Mouse (Mus musculus): ENCODE results near the gene Trpm7. TPM values are rescaled to one million over a fixed set of nuclear protein-coding genes. Genes with fewer than 3 reads are reported as not detected.

Trpm7 gene
- polyA plus RNA-seq, 1 experiment = 13.5 TPM

- no peak within 1 kb of the TSS for H3K4me3 ChIP-seq (ENCODE audit: insufficient read depth, low read depth, low read length)
- no peaks in the 10 kb centered on the region for H3K4me1 ChIP-seq (ENCODE audit: control insufficient read depth, insufficient read depth, low read length)
- H3K36me3 ChIP-seq (ENCODE audit: control insufficient read depth, insufficient read depth, low read length) = no peaks in the 10 kb centered on the region
- H3K27ac ChIP-seq (ENCODE audit: insufficient read depth, low read depth, low read length) = no peak within 1 kb of the TSS
- 68% methylated on average over 4 of the region's 4 CpGs for WGBS
- TF ChIP-seq CTCF (conservative IDR thresholded peaks at IDR 0.05; ENCODE audit: insufficient read depth, insufficient read length, low read depth, low read length) (no peak), POLR2A (IDR thresholded peaks at IDR 0.05; ENCODE audit: low read depth, low read length) (no peak)
- no peak for DNase-seq
- no peaks in the 10 kb centered on the region for H3K27me3 ChIP-seq (replicated peaks; ENCODE audit: control insufficient read depth, insufficient read depth, low read length)
Observed at GRCm38 (mm10) chr2:126783370-126783769, 92.7 kb downstream of the Trpm7 start, which contains the start of gene Usp50. Usp50 (minus strand) TSS chr2:126783470.

GRCm38 (mm10) chr2:126782433-126782832 is 93.6 kb downstream of the Trpm7 start:
- H3K36me3 ChIP-seq (ENCODE audit: control insufficient read depth, insufficient read depth, low read length) = no peaks in the 10 kb centered on the region
- no peak overlapping the region for H3K27ac ChIP-seq (ENCODE audit: insufficient read depth, low read depth, low read length)
- H3K4me1 ChIP-seq (ENCODE audit: control insufficient read depth, insufficient read depth, low read length) = no peaks in the 10 kb centered on the region
- no peaks in the 10 kb centered on the region for H3K27me3 ChIP-seq (replicated peaks; ENCODE audit: control insufficient read depth, insufficient read depth, low read length)
- 73% methylated on average over 3 of the region's 3 CpGs for WGBS
- peak; percentile 86 for DNase-seq
- H3K4me3 ChIP-seq (ENCODE audit: insufficient read depth, low read depth, low read length) = no peak overlapping the region
- peak; percentile 74 for TF ChIP-seq CTCF (conservative IDR thresholded peaks at IDR 0.05; ENCODE audit: insufficient read depth, insufficient read length, low read depth, low read length)
- TF ChIP-seq POLR2A (IDR thresholded peaks at IDR 0.05; ENCODE audit: low read depth, low read length) = no peak

GRCm38 (mm10) chr2:126781478-126781877 is 94.6 kb downstream of the Trpm7 start:
- H3K4me1 ChIP-seq (ENCODE audit: control insufficient read depth, insufficient read depth, low read length) = no peaks in the 10 kb centered on the region
- H3K4me3 ChIP-seq (ENCODE audit: insufficient read depth, low read depth, low read length) = no peak overlapping the region
- H3K27me3 ChIP-seq (replicated peaks; ENCODE audit: control insufficient read depth, insufficient read depth, low read length) = no peaks in the 10 kb centered on the region
- no peaks in the 10 kb centered on the region for H3K36me3 ChIP-seq (ENCODE audit: control insufficient read depth, insufficient read depth, low read length)
- no peak for TF ChIP-seq CTCF (conservative IDR thresholded peaks at IDR 0.05; ENCODE audit: insufficient read depth, insufficient read length, low read depth, low read length)
- TF ChIP-seq POLR2A (IDR thresholded peaks at IDR 0.05; ENCODE audit: low read depth, low read length) = no peak
- no peak overlapping the region for H3K27ac ChIP-seq (ENCODE audit: insufficient read depth, low read depth, low read length)
- DNase-seq = no peak
- 93% methylated on average over 1 of the region's 1 CpGs for WGBS

- WGBS = 92% methylated on average over 10 of the region's 10 CpGs
- DNase-seq = no peak
- Histone ChIP-seq H3K4me1 (ENCODE audit: control insufficient read depth, insufficient read depth, low read length) (no peaks in the 10 kb centered on the region), H3K36me3 (ENCODE audit: control insufficient read depth, insufficient read depth, low read length) (no peaks in the 10 kb centered on the region), H3K4me3 (ENCODE audit: insufficient read depth, low read depth, low read length) (no peak overlapping the region), H3K27me3 (replicated peaks; ENCODE audit: control insufficient read depth, insufficient read depth, low read length) (no peaks in the 10 kb centered on the region), H3K27ac (ENCODE audit: insufficient read depth, low read depth, low read length) (no peak overlapping the region)
- TF ChIP-seq CTCF (conservative IDR thresholded peaks at IDR 0.05; ENCODE audit: insufficient read depth, insufficient read length, low read depth, low read length) (no peak), POLR2A (IDR thresholded peaks at IDR 0.05; ENCODE audit: low read depth, low read length) (no peak)
Observed at GRCm38 (mm10) chr2:126780286-126780685, 95.7 kb downstream of the Trpm7 start.

GRCm38 (mm10) chr2:126778806-126779205 is 97.2 kb downstream of the Trpm7 start:
- WGBS = 76% methylated on average over 4 of the region's 4 CpGs
- H3K27me3 ChIP-seq (replicated peaks; ENCODE audit: control insufficient read depth, insufficient read depth, low read length) = no peaks in the 10 kb centered on the region
- no peak overlapping the region for H3K27ac ChIP-seq (ENCODE audit: insufficient read depth, low read depth, low read length)
- H3K4me3 ChIP-seq (ENCODE audit: insufficient read depth, low read depth, low read length) = no peak overlapping the region
- TF ChIP-seq POLR2A (IDR thresholded peaks at IDR 0.05; ENCODE audit: low read depth, low read length) = no peak
- no peak for TF ChIP-seq CTCF (conservative IDR thresholded peaks at IDR 0.05; ENCODE audit: insufficient read depth, insufficient read length, low read depth, low read length)
- H3K4me1 ChIP-seq (ENCODE audit: control insufficient read depth, insufficient read depth, low read length) = no peaks in the 10 kb centered on the region
- DNase-seq = peak; percentile 53
- no peaks in the 10 kb centered on the region for H3K36me3 ChIP-seq (ENCODE audit: control insufficient read depth, insufficient read depth, low read length)

GRCm38 (mm10) chr2:126776416-126776815 is 99.6 kb downstream of the Trpm7 start:
- Histone ChIP-seq H3K4me3 (ENCODE audit: insufficient read depth, low read depth, low read length) (no peak overlapping the region), H3K36me3 (ENCODE audit: control insufficient read depth, insufficient read depth, low read length) (no peaks in the 10 kb centered on the region), H3K27me3 (replicated peaks; ENCODE audit: control insufficient read depth, insufficient read depth, low read length) (no peaks in the 10 kb centered on the region), H3K27ac (ENCODE audit: insufficient read depth, low read depth, low read length) (no peak overlapping the region), H3K4me1 (ENCODE audit: control insufficient read depth, insufficient read depth, low read length) (no peaks in the 10 kb centered on the region)
- DNase-seq = no peak
- WGBS = 27% methylated on average over 1 of the region's 1 CpGs
- TF ChIP-seq POLR2A (IDR thresholded peaks at IDR 0.05; ENCODE audit: low read depth, low read length) = no peak
- TF ChIP-seq CTCF (conservative IDR thresholded peaks at IDR 0.05; ENCODE audit: insufficient read depth, insufficient read length, low read depth, low read length) = no peak

GRCm38 (mm10) chr2:126775951-126776350 is 100.1 kb downstream of the Trpm7 start:
- Histone ChIP-seq H3K4me3 (ENCODE audit: insufficient read depth, low read depth, low read length) (no peak overlapping the region), H3K4me1 (ENCODE audit: control insufficient read depth, insufficient read depth, low read length) (no peaks in the 10 kb centered on the region), H3K36me3 (ENCODE audit: control insufficient read depth, insufficient read depth, low read length) (no peaks in the 10 kb centered on the region), H3K27ac (ENCODE audit: insufficient read depth, low read depth, low read length) (no peak overlapping the region), H3K27me3 (replicated peaks; ENCODE audit: control insufficient read depth, insufficient read depth, low read length) (no peaks in the 10 kb centered on the region)
- no peak for TF ChIP-seq POLR2A (IDR thresholded peaks at IDR 0.05; ENCODE audit: low read depth, low read length)
- no peak for TF ChIP-seq CTCF (conservative IDR thresholded peaks at IDR 0.05; ENCODE audit: insufficient read depth, insufficient read length, low read depth, low read length)
- no peak for DNase-seq
- WGBS = 55% methylated on average over 4 of the region's 4 CpGs

Data from kidney, adult 2 months (tissue).